ENCODE assay signal across 10 mouse cellular contexts in genomic region chr7:25393451-25394210, GRCm38 (mm10). TPM values are rescaled to one million over a fixed set of nuclear protein-coding genes. Genes with fewer than 3 reads are reported as not detected.
DNase-seq lines count a peak whose midpoint lies in the region; ATAC-seq and TF ChIP-seq lines count a peak whose summit lies in the region.
"Had no signal": no experiment of that assay in that cellular context is flagged by ENCODE, and none has a peak within 500 bp of the region (broad histone marks: within the 10 kb centered on the region; RNA-seq: fewer than 3 reads in every experiment).

No protein-coding gene starts in this region.

- no peak overlapping the region for H3K9ac ChIP-seq in heart, embryonic 11.5 days (ENCODE audit: low read depth, low read length)
- H3K9ac ChIP-seq in midbrain, embryonic 11.5 days (ENCODE audit: low read length): no peak overlapping the region
- H3K9ac ChIP-seq in hindbrain, embryonic 14.5 days: peak overlapping the region; percentile 70; the same call in 1 of the 2 replicates

- no peak overlapping the region for H3K4me3 ChIP-seq in heart, embryonic 11.5 days (ENCODE audit: low read depth, low read length)
- H3K4me3 ChIP-seq in midbrain, embryonic 10.5 days: peak overlapping the region; percentile 80; the same call in 1 of the 2 replicates
- H3K4me3 ChIP-seq in midbrain, embryonic 11.5 days (ENCODE audit: low read depth, low read length): no peak overlapping the region
- peak overlapping the region; percentile 66; the same call in 1 of the 2 replicates for H3K4me3 ChIP-seq in hindbrain, embryonic 14.5 days (replicated peaks; ENCODE audit: low read length)
- H3K4me3 ChIP-seq in small intestine, adult 2 months (ENCODE audit: low read depth, low read length): peak overlapping the region; percentile 5; the same call in 1 of the 2 replicates

- H3K4me1 ChIP-seq in heart, embryonic 11.5 days (ENCODE audit: control insufficient read depth, insufficient read depth, low read length): peaks cover 10% of the 10 kb centered on the region
- peaks cover 40% of the 10 kb centered on the region for H3K4me1 ChIP-seq in midbrain, embryonic 10.5 days
- peaks cover 7% of the 10 kb centered on the region for H3K4me1 ChIP-seq in midbrain, embryonic 11.5 days (ENCODE audit: control insufficient read depth, insufficient read depth, low read length)
- H3K4me1 ChIP-seq in hindbrain, embryonic 14.5 days (replicated peaks; ENCODE audit: control insufficient read depth, insufficient read depth, low read length): peaks cover 27% of the 10 kb centered on the region
- H3K4me1 ChIP-seq in small intestine, adult 2 months (ENCODE audit: control insufficient read depth, insufficient read depth, insufficient read length, low read length): peaks cover 39% of the 10 kb centered on the region

- no peak for TF ChIP-seq POLR2A in small intestine, adult 2 months (IDR thresholded peaks at IDR 0.05; ENCODE audit: low read depth, low read length)

- no peak for TF ChIP-seq CTCF in small intestine, adult 2 months (IDR thresholded peaks at IDR 0.05; ENCODE audit: extremely low read depth, insufficient read length, insufficient replicate concordance, low read depth, low read length)

- H3K36me3 ChIP-seq in heart, embryonic 11.5 days (ENCODE audit: control insufficient read depth, insufficient read depth, low read length): 0 out of 2 replicates have a peak, but pooled peaks cover 2% of the 10 kb centered on the region
- peaks cover 2% of the 10 kb centered on the region; the same call in 1 of the 2 replicates for H3K36me3 ChIP-seq in midbrain, embryonic 10.5 days
- no peaks in the 10 kb centered on the region for H3K36me3 ChIP-seq in midbrain, embryonic 11.5 days (ENCODE audit: control insufficient read depth, insufficient read depth, low read length)
- no peaks in the 10 kb centered on the region; the same call in 1 of the 2 replicates for H3K36me3 ChIP-seq in hindbrain, embryonic 14.5 days (replicated peaks; ENCODE audit: control insufficient read depth, insufficient read depth)
- H3K36me3 ChIP-seq in small intestine, adult 2 months (ENCODE audit: control insufficient read depth, insufficient read depth, low read length): no peaks in the 10 kb centered on the region

- ATAC-seq in heart, embryonic 11.5 days (replicated peaks; ENCODE audit: insufficient number of reproducible peaks, low FRiP score, low TSS enrichment): no peak
- no peak for ATAC-seq in midbrain, embryonic 11.5 days (ENCODE audit: low FRiP score)
- ATAC-seq in hindbrain, embryonic 14.5 days (ENCODE audit: low FRiP score): no peak

- peak overlapping the region; percentile 83; the same call in 1 of the 2 replicates for H3K4me2 ChIP-seq in heart, embryonic 11.5 days
- H3K4me2 ChIP-seq in midbrain, embryonic 11.5 days: no peak overlapping the region
- peak overlapping the region; percentile 59 for H3K4me2 ChIP-seq in hindbrain, embryonic 14.5 days (replicated peaks)

- peaks cover 10% of the 10 kb centered on the region; the same call in 1 of the 2 replicates for H3K27me3 ChIP-seq in heart, embryonic 11.5 days (ENCODE audit: control insufficient read depth, insufficient read depth, low read length)
- peaks cover 42% of the 10 kb centered on the region for H3K27me3 ChIP-seq in midbrain, embryonic 10.5 days (ENCODE audit: low read depth, poor library complexity, severe bottlenecking)
- no peaks in the 10 kb centered on the region for H3K27me3 ChIP-seq in midbrain, embryonic 11.5 days (ENCODE audit: control insufficient read depth, insufficient read depth, low read length)
- no peaks in the 10 kb centered on the region for H3K27me3 ChIP-seq in hindbrain, embryonic 14.5 days (ENCODE audit: control insufficient read depth, insufficient read depth, low read length)
- no peaks in the 10 kb centered on the region for H3K27me3 ChIP-seq in small intestine, adult 2 months (ENCODE audit: control insufficient read depth, insufficient read depth, low read length)

- WGBS in heart, embryonic 11.5 days (ENCODE audit: insufficient replicate concordance): 75% methylated on average over 8 of the region's 8 CpGs
- WGBS in midbrain, embryonic 10.5 days: 82% methylated on average over 8 of the region's 8 CpGs
- WGBS in midbrain, embryonic 11.5 days: 81% methylated on average over 8 of the region's 8 CpGs
- 73% methylated on average over 8 of the region's 8 CpGs for WGBS in hindbrain, embryonic 14.5 days
- 62% methylated on average over 8 of the region's 8 CpGs for WGBS in small intestine, adult 2 months

- DNase-seq in heart, postnatal 4 days: no peak
- peak; percentile 9 for DNase-seq in midbrain, embryonic 10.5 days (ENCODE audit: low spot score)
- DNase-seq in midbrain, embryonic 11.5 days (ENCODE audit: low spot score, missing footprints): no peak
- DNase-seq in hindbrain, embryonic 14.5 days (ENCODE audit: low spot score): no peak
- no peak for DNase-seq in Muller cell, postnatal 12 days (ENCODE audit: inconsistent ontology term)
- DNase-seq in thymus, postnatal 0 days (ENCODE audit: low spot score): no peak

- H3K9me3 ChIP-seq in heart, embryonic 11.5 days (replicated peaks; ENCODE audit: control insufficient read depth, low read length): no peaks in the 10 kb centered on the region
- H3K9me3 ChIP-seq in midbrain, embryonic 10.5 days (replicated peaks): no peaks in the 10 kb centered on the region
- H3K9me3 ChIP-seq in midbrain, embryonic 11.5 days (ENCODE audit: control insufficient read depth, low read length): no peaks in the 10 kb centered on the region
- no peaks in the 10 kb centered on the region for H3K9me3 ChIP-seq in hindbrain, embryonic 14.5 days (ENCODE audit: control insufficient read depth, low read length)

- H3K27ac ChIP-seq in heart, embryonic 11.5 days (ENCODE audit: low read depth, low read length): no peak overlapping the region
- no peak overlapping the region for H3K27ac ChIP-seq in midbrain, embryonic 10.5 days (replicated peaks)
- no peak overlapping the region for H3K27ac ChIP-seq in midbrain, embryonic 11.5 days (ENCODE audit: low read depth, low read length)
- H3K27ac ChIP-seq in hindbrain, embryonic 14.5 days: no peak overlapping the region
- H3K27ac ChIP-seq in small intestine, adult 2 months (ENCODE audit: insufficient read depth, low read depth, low read length): peak overlapping the region; percentile 46; the same call in 1 of the 2 replicates

RNA-seq across cellular contexts. Expression of gene Lipe, which starts 4.9 kb away (rescaled TPM):
- 1.6 and 2.1 TPM in 2 replicates for polyA plus RNA-seq in heart, embryonic 11.5 days (2014; fragmentation: Nextera tagmentation; extraction: Ambion mirVana)
- 10 to 100 TPM; 20.8 to 22.6 TPM for total RNA-seq in heart, postnatal 4 days (2021)
- 4.7 and 7.0 TPM in 2 replicates for polyA plus RNA-seq in midbrain, embryonic 10.5 days (2016; fragmentation: Nextera tagmentation; extraction: Ambion mirVana)
- polyA plus RNA-seq in midbrain, embryonic 11.5 days (2014; fragmentation: Nextera tagmentation; extraction: Ambion mirVana): 1.7 and 2.3 TPM in 2 replicates
- 4.6 and 5.7 TPM in 2 replicates for polyA plus RNA-seq in hindbrain, embryonic 14.5 days (2014; fragmentation: Nextera tagmentation; extraction: Ambion mirVana)
- polyA plus RNA-seq in small intestine, adult 2 months (2012; rRNA removed): 56.9 and 186 TPM in 2 replicates
- polyA plus RNA-seq in thymus, postnatal 0 days (2015; fragmentation: Nextera tagmentation; extraction: Ambion mirVana): 7.5 and 8.4 TPM in 2 replicates

RNA-seq across cellular contexts. Expression of gene Cxcl17, which starts 19.1 kb away (rescaled TPM):
- polyA plus RNA-seq in heart, embryonic 11.5 days (2014; fragmentation: Nextera tagmentation; extraction: Ambion mirVana): not detected in 2 replicates
- total RNA-seq in heart, postnatal 4 days (2021): not detected
- 0.31 and 0.37 TPM in 2 replicates for polyA plus RNA-seq in midbrain, embryonic 10.5 days (2016; fragmentation: Nextera tagmentation; extraction: Ambion mirVana)
- 0.18 and 0.22 TPM in 2 replicates for polyA plus RNA-seq in midbrain, embryonic 11.5 days (2014; fragmentation: Nextera tagmentation; extraction: Ambion mirVana)
- 0.67 and 0.80 TPM in 2 replicates for polyA plus RNA-seq in hindbrain, embryonic 14.5 days (2014; fragmentation: Nextera tagmentation; extraction: Ambion mirVana)
- polyA plus RNA-seq in small intestine, adult 2 months (2012; rRNA removed): 3.8 TPM in 1 of 2 replicates, not detected in the other
- 1.0 and 2.0 TPM in 2 replicates for polyA plus RNA-seq in thymus, postnatal 0 days (2015; fragmentation: Nextera tagmentation; extraction: Ambion mirVana)
- total RNA-seq: gastrocnemius, adult 18-20 months had no signal
- polyA plus RNA-seq: lung, embryonic 16.5 days had no signal

RNA-seq across cellular contexts. Expression of gene Cnfn, which starts 24.1 kb away (rescaled TPM):
- polyA plus RNA-seq in heart, embryonic 11.5 days (2014; fragmentation: Nextera tagmentation; extraction: Ambion mirVana): not detected in 2 replicates
- total RNA-seq in heart, postnatal 4 days (2021): not detected
- not detected in 2 replicates for polyA plus RNA-seq in midbrain, embryonic 10.5 days (2016; fragmentation: Nextera tagmentation; extraction: Ambion mirVana)
- not detected in 2 replicates for polyA plus RNA-seq in midbrain, embryonic 11.5 days (2014; fragmentation: Nextera tagmentation; extraction: Ambion mirVana)
- polyA plus RNA-seq in hindbrain, embryonic 14.5 days (2014; fragmentation: Nextera tagmentation; extraction: Ambion mirVana): not detected in 2 replicates
- 0.48 and 0.84 TPM in 2 replicates for polyA plus RNA-seq in small intestine, adult 2 months (2012; rRNA removed)
- 4.1 and 11.4 TPM in 2 replicates for polyA plus RNA-seq in thymus, postnatal 0 days (2015; fragmentation: Nextera tagmentation; extraction: Ambion mirVana)
- total RNA-seq: gastrocnemius, adult 18-20 months had no signal

Comparison
In these comparisons a context has a peak if more than half of its experiments do, and no peak if none do; other contexts are left out.
1. H3K4me3 ChIP-seq: peak in midbrain, embryonic 10.5 days (single experiment), hindbrain, embryonic 14.5 days (single experiment) and small intestine, adult 2 months (single experiment); none in heart, embryonic 11.5 days (single experiment) and midbrain, embryonic 11.5 days (single experiment).